Mouse (Mus musculus) frontal cortex, postnatal 10 days (tissue): ENCODE results near the gene 1190007I07Rik.
A peak's percentile ranks its signal among the peaks of the same experiment; 100 is the strongest.
"Not testable (repeated sequence)": the region's sequence is repeated elsewhere in the genome, so short reads cannot be mapped to it uniquely, and the experiment has no call there.

Source experiments
- DNase-seq, 2 experiments: peaks; one replicate each; pipeline ENCODE4 v3.0.0; 2022; ENCODE audit warnings: low spot score in 2 of 2, mixed read lengths in 1 of 2

1190007I07Rik gene

DNA sequence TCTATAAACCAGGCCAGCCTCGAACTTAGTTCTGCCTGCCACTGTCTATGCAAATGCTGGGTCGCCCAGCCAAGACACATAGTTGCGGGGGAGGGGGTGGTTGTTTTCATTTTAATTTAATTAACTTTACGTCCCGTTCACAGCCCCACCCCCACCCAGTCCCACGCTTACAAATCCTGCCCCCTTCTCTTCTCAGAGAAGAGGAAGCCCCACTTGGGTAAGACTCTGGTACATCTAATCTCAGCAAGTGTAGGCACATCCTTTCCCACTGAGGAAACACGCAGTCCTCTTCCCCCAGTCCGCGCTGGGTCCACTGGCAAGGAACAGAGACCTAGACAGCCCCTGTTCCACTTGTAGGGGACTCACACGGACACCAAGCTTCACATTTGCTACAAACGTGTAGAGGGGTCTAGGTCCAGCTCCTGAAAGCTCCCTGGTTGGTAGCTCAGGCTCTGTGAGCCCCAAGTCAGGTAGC, 6.1 kb upstream of the 1190007I07Rik start:
- peak in 1 of 2 experiments; percentile 48 for DNase-seq

DNA sequence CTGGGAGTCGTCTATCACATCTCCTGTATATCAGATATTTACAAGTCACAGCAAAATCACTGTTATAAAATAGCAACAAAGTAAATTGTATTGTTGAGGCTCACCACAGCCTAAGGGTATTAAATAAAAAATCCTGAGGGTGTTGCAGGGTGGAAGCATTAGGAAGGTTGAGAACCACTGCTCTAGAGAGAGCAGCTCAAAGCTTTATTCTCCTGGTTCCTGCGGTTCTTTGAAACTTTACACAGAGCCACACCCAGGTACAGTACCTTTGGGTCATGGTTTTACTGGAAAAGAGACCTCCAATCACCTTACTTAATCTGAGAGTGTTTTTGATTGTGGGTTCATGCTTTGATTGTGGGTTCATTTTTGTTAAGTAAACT, 515 bp upstream of the 1190007I07Rik start:
- not testable (repeated sequence) for DNase-seq

DNA sequence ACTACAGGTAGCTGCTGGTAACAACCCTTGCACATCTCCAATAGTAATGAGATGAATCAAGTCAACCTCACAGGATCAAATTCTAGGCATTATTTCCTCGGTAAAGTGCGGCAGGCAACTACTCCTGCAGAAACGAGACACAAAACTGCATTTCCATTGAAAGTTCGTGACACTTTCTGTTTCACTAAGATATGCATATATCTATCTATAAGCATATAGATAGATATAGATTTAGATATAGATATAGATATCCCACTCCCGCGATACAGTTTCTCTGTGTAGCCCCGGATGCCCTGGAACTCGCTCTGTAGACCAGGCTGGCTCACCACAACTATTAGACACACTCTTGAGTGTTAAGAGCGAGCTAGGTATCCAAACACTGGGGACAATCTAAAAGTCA, 793 bp downstream of the 1190007I07Rik start:
- DNase-seq, result no peak

DNA sequence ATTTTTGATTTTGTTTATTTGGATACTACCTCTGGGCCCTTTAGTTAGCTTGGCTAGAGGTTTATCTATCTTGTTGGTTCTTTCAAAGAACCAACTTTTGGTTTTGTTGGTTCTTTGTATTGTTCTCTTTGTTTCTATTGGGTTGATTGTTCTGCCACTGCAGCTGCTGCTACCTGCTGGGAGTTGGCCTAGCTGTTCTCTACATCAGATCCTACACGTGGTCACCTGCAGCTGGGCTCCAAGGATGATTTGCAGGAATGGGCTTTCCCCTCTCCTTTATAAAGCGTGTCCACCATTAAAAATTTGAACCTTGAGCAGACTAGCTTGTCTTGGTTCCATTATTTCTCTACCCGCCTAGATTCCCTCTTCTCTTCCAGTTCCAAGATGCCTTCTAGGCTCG, 28.6 kb downstream of the 1190007I07Rik start:
- not testable (repeated sequence) for DNase-seq

DNA sequence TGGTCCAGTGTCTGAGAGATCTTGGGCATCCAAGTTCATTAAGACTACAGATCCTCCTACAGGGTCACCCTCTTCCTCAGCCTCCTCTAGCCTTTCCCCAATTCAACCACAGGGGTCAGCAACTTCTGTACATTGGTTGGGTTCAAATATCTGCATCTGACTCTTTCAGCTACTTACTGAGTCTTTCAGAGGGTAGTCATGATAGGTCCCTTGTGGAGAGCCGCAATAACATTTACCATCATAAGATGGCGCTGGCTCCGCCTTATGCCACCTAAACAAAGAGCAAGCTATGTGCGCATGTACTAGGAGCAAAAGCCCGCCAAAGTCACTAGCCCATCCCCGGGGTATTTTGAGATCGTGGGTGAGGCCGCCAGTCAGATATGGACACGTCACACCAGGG, 33.4 kb downstream of the 1190007I07Rik start:
- DNase-seq, result not testable (repeated sequence)

DNA sequence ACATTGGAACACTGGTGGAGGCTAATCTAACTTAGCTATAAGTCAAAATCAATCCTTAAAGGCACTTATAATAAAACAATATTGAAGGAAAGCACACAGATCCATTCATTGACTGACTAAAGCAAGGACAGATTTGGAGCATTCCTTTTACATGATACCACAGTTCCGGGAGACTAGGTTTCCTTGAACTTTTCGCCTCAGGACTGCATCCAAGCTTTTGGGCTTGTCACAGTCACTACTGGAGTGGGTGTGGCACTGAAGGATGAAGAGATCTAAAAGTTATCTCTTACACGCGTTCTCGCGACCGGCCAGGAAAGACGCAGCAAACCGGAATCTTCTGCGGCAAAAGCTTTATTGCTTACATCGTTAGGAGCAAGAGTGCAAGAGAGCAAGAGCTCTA, 51.9 kb downstream of the 1190007I07Rik start:
- not testable (repeated sequence) for DNase-seq
